Mouse (Mus musculus): ENCODE measurements around the gene Sppl3. TPM values are rescaled to one million over a fixed set of nuclear protein-coding genes. Genes with fewer than 3 reads are reported as not detected.
"Not testable (repeated sequence)": the region's sequence is repeated elsewhere in the genome, so short reads cannot be mapped to it uniquely, and the experiment has no call there.

The Sppl3 gene
- total and polyA plus RNA-seq, 2 experiments from 2014 or later = 37.1 to 153 TPM

GRCm38 (mm10) chr5:115102231-115102630 is 91.3 kb downstream of the Sppl3 start:
- DNase-seq (ENCODE audit: low spot score) (no peak), ATAC-seq (ENCODE audit: low FRiP score) (no peak)
- WGBS = 81% methylated on average over 2 of the region's 2 CpGs

GRCm38 (mm10) chr5:115103253-115103652 is 92.3 kb downstream of the Sppl3 start:
- H3K27ac ChIP-seq (ENCODE audit: low read depth, low read length); H3K4me2 ChIP-seq (ENCODE audit: low read depth, low read length, poor library complexity, severe bottlenecking); H3K4me1 ChIP-seq (ENCODE audit: insufficient read depth, low read length); H3K9me3 ChIP-seq (ENCODE audit: low read length); DNase-seq (ENCODE audit: low spot score); H3K9ac ChIP-seq (replicated peaks; ENCODE audit: low read length, poor library complexity, severe bottlenecking); H3K4me3 ChIP-seq (ENCODE audit: low read depth, low read length); H3K27me3 ChIP-seq (ENCODE audit: insufficient read depth, low read length); ATAC-seq (ENCODE audit: low FRiP score): not testable (repeated sequence)
- peaks cover 12% of the 10 kb centered on the region for H3K36me3 ChIP-seq (ENCODE audit: insufficient read depth, low read length)
- WGBS = 96% methylated on average over 23 of the region's 23 CpGs

More at GRCm38 (mm10) chr5:115102231-115102630, 91.3 kb downstream of the Sppl3 start:
- Histone ChIP-seq H3K4me1 (ENCODE audit: insufficient read depth, low read length) (no peaks in the 10 kb centered on the region), H3K4me2 (ENCODE audit: low read depth, low read length, poor library complexity, severe bottlenecking) (no peak overlapping the region), H3K4me3 (ENCODE audit: low read depth, low read length) (no peak overlapping the region), H3K36me3 (ENCODE audit: insufficient read depth, low read length) (peaks cover 20% of the 10 kb centered on the region), H3K27ac (ENCODE audit: low read depth, low read length) (no peak overlapping the region), H3K9ac (replicated peaks; ENCODE audit: low read length, poor library complexity, severe bottlenecking) (no peak overlapping the region), H3K9me3 (ENCODE audit: low read length) (no peaks in the 10 kb centered on the region), H3K27me3 (ENCODE audit: insufficient read depth, low read length) (no peaks in the 10 kb centered on the region)
- TF ChIP-seq CTCF (IDR thresholded peaks at IDR 0.05) = no peak

GRCm38 (mm10) chr5:115111156-115111555 is 100.2 kb downstream of the Sppl3 start:
- Histone ChIP-seq H3K9ac (replicated peaks; ENCODE audit: low read length, poor library complexity, severe bottlenecking) (no peak overlapping the region), H3K27ac (ENCODE audit: low read depth, low read length) (no peak overlapping the region), H3K4me1 (ENCODE audit: insufficient read depth, low read length) (no peaks in the 10 kb centered on the region), H3K4me2 (ENCODE audit: low read depth, low read length, poor library complexity, severe bottlenecking) (no peak overlapping the region), H3K4me3 (ENCODE audit: low read depth, low read length) (no peak overlapping the region), H3K9me3 (ENCODE audit: low read length) (no peaks in the 10 kb centered on the region), H3K27me3 (ENCODE audit: insufficient read depth, low read length) (no peaks in the 10 kb centered on the region), H3K36me3 (ENCODE audit: insufficient read depth, low read length) (no peaks in the 10 kb centered on the region)
- ATAC-seq (ENCODE audit: low FRiP score) (no peak), DNase-seq (ENCODE audit: low spot score) (no peak)
- TF ChIP-seq CTCF (IDR thresholded peaks at IDR 0.05) = no peak
- WGBS = 82% methylated on average over 8 of the region's 8 CpGs

GRCm38 (mm10) chr5:115113244-115113643 is 102.3 kb downstream of the Sppl3 start:
- DNase-seq (ENCODE audit: low spot score) = no peak
- Histone ChIP-seq H3K4me2 (ENCODE audit: low read depth, low read length, poor library complexity, severe bottlenecking) (no peak overlapping the region), H3K9ac (replicated peaks; ENCODE audit: low read length, poor library complexity, severe bottlenecking) (no peak overlapping the region), H3K27ac (ENCODE audit: low read depth, low read length) (no peak overlapping the region), H3K27me3 (ENCODE audit: insufficient read depth, low read length) (no peaks in the 10 kb centered on the region), H3K36me3 (ENCODE audit: insufficient read depth, low read length) (no peaks in the 10 kb centered on the region), H3K9me3 (ENCODE audit: low read length) (no peaks in the 10 kb centered on the region), H3K4me1 (ENCODE audit: insufficient read depth, low read length) (no peaks in the 10 kb centered on the region), H3K4me3 (ENCODE audit: low read depth, low read length) (no peak overlapping the region)
- 95% methylated on average over 12 of the region's 12 CpGs for WGBS
- ATAC-seq (ENCODE audit: low FRiP score) = no peak
- TF ChIP-seq CTCF (IDR thresholded peaks at IDR 0.05) = no peak

GRCm38 (mm10) chr5:115114501-115114900 is 103.6 kb downstream of the Sppl3 start:
- ATAC-seq (ENCODE audit: low FRiP score) (no peak), DNase-seq (ENCODE audit: low spot score) (no peak)
- Histone ChIP-seq H3K36me3 (ENCODE audit: insufficient read depth, low read length) (no peaks in the 10 kb centered on the region), H3K9me3 (ENCODE audit: low read length) (no peaks in the 10 kb centered on the region), H3K4me2 (ENCODE audit: low read depth, low read length, poor library complexity, severe bottlenecking) (no peak overlapping the region), H3K27ac (ENCODE audit: low read depth, low read length) (no peak overlapping the region), H3K9ac (replicated peaks; ENCODE audit: low read length, poor library complexity, severe bottlenecking) (no peak overlapping the region), H3K4me1 (ENCODE audit: insufficient read depth, low read length) (peaks cover 7% of the 10 kb centered on the region), H3K27me3 (ENCODE audit: insufficient read depth, low read length) (no peaks in the 10 kb centered on the region), H3K4me3 (ENCODE audit: low read depth, low read length) (no peak overlapping the region)
- no peak for TF ChIP-seq CTCF (IDR thresholded peaks at IDR 0.05)
- WGBS = 91% methylated on average over 8 of the region's 8 CpGs

- no peaks in the 10 kb centered on the region for H3K36me3 ChIP-seq (ENCODE audit: insufficient read depth, low read length)
- DNase-seq (ENCODE audit: low spot score) (no peak), ATAC-seq (ENCODE audit: low FRiP score) (no peak)
- H3K9me3 ChIP-seq (ENCODE audit: low read length) = no peaks in the 10 kb centered on the region
- 98% methylated on average over 3 of the region's 3 CpGs for WGBS
- H3K9ac ChIP-seq (replicated peaks; ENCODE audit: low read length, poor library complexity, severe bottlenecking) = no peak overlapping the region
- no peak overlapping the region for H3K4me3 ChIP-seq (ENCODE audit: low read depth, low read length)
- no peaks in the 10 kb centered on the region for H3K27me3 ChIP-seq (ENCODE audit: insufficient read depth, low read length)
- no peak for TF ChIP-seq CTCF (IDR thresholded peaks at IDR 0.05)
- H3K4me1 ChIP-seq (ENCODE audit: insufficient read depth, low read length) = peaks cover 7% of the 10 kb centered on the region
- H3K4me2 ChIP-seq (ENCODE audit: low read depth, low read length, poor library complexity, severe bottlenecking) = no peak overlapping the region
- H3K27ac ChIP-seq (ENCODE audit: low read depth, low read length) = no peak overlapping the region
Observed at GRCm38 (mm10) chr5:115116426-115116825, 105.5 kb downstream of the Sppl3 start.
